Mouse (Mus musculus): ENCODE results near the gene Lmod2. TPM values are rescaled to one million over a fixed set of nuclear protein-coding genes. Genes with fewer than 3 reads are reported as not detected.

Lmod2 gene
- total RNA-seq, 2 experiments from 2014 or later: 11.5 to 17.4 TPM

GRCm38 (mm10) chr6:24602351-24602750 lies 4.8 kb downstream of the Lmod2 start:
- no peak for DNase-seq

GRCm38 (mm10) chr6:24602993-24603392 lies 5.4 kb downstream of the Lmod2 start:
- DNase-seq: no peak

DNA sequence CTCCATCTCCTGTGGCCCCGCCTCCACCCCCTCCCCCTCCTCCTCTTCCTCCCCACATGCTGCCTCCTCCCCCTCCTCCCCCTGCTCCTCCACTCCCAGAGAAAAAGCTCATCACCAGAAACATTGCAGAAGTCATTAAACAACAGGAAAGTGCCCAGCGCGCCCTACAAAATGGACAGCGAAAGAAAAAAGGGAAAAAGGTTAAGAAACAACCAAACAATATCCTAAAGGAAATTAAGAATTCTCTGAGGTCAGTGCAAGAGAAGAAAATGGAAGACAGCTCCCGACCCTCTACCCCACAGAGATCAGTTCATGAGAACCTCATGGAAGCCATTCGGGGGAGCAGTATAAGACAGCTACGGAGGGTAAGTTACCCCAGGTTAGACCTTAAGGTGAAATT lies 6.7 kb downstream of the Lmod2 start:
- no peak for DNase-seq

DNA sequence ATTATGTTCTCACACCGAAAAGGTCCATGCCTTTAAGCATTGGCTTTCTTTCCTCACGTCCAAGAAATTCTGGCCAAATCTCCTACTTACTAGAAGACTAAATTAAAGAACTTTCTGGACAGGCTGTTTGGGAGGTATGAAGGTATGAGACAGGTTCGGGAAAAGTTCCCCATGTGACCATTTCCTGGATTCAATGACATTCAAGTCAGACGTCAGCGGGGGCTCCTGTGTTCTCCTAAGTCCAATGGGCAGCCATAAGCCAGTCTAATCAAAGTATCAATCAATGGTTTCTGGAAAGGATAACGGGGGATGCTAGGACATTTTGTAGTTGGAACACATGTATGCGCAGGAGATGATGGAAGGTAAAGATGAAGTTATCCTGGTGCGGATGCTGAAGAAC lies 8.1 kb downstream of the Lmod2 start:
- no peak for DNase-seq

DNA sequence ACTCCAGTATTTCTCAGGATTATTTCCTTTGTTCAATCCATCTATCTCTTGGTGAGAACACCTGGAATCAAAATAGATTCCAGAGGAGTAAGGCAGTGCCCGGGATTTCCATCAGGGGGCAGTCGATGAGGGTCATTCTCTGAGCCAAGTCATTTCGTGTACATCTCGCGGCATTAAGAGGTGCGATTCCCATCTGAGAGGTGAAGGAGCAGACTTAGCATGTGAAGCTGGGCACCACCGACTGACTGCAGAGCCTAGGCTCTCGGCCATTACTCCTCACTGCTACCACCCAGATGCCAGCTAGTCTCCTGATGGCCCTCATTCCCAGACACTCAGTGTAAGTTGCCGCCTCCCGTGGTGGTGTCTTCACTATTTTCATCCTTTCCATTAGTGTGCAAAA lies 8.9 kb downstream of the Lmod2 start:
- no peak for DNase-seq

DNA sequence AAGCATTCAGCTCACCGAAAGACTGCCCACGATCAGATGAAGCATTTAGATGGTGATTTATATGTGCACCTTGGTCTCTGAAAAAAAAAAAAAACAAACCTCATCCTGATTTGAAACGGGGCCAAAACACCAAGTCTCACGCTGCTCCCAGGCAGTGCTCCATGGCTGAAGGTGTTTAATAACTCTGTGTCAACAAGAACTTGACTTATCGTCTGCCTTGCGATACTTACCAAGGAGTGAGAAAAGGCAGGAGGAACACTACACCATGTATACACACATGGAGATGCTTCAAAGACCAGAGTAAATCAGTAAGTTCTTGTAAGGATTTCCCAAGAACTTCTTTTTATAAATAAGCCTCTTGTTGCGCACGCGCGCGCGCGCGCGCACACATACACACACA lies 10.0 kb downstream of the Lmod2 start:
- DNase-seq: no peak

DNA sequence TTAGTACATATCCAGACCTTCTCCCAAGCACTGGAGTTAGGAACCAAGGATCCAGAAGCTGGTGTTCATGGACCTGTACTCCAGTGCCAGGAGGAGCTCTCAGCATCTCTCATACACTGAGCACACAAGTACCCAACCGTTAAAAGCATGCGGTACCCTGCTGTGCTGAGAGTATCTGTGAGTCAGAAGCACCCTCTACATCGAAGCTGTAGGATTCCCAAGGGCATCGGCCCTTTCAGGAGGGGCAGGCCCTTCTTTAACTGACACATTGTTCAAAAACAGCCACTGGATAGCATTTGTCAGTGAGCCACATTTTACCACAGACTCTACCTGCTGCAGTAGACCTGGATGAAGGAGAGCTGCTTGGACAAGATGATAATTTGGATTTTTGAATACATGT lies 10.6 kb downstream of the Lmod2 start:
- DNase-seq: no peak

DNA sequence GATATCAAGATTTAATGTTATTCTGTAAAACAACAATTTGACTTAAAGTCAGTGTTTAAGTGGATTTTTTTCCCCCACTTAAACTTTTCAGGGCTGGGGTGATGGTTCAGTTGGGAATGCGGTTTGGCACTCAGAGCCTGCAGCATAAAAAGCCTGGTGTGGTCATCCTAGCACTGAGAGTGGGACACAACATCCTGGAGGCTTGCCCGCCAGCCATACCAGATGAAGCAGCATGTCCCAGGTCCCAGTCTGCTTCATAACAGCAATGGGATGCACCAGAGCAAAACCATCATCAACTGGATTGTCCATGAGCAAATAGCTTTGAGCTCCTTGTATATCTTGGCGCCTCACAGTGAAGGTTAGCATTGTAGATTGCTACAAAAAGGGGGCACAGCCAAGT lies 11.1 kb downstream of the Lmod2 start:
- DNase-seq: no peak

DNA sequence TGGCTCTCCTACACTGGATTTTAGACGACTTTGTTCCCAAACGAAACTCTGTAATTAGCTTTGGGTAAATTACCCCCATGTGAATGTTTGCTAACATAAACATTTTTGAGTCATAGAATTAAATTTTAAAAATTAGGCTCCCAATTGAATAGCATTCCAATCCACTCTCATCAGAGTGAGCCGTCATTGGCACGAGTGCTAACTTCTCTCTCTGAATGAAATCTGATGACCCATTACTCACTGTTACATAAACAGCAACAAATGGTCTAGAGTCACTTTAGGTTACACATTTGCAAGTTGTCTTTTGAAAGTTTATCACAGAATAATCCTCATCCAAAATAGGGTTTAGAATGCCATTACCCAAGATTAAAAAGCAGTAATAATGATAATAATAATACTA lies 12.0 kb downstream of the Lmod2 start:
- DNase-seq: no peak

GRCm38 (mm10) chr6:24610358-24610757 lies 12.8 kb downstream of the Lmod2 start:
- no peak for DNase-seq

GRCm38 (mm10) chr6:24612074-24612755 lies 14.7 kb downstream of the Lmod2 start:
- DNase-seq: no peak

DNA sequence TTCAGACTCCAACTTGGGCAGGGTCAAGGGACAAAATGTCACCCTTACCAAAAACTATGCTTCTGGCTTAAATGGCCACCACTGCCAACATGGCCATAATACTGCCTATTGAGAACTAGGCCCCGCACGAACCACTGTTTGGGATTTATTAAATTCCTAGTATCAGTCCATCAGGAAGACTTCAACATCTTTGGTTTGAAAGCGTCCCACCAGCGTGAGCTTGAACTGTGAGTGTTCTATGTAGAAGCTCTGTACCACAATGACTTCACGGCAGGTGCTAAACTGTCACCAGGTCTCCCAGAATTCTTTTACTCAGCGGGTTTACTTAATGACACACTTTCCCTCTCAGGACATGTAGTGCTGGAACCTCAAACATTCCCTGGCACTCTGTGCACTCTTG lies 15.8 kb downstream of the Lmod2 start:
- no peak for DNase-seq

DNA sequence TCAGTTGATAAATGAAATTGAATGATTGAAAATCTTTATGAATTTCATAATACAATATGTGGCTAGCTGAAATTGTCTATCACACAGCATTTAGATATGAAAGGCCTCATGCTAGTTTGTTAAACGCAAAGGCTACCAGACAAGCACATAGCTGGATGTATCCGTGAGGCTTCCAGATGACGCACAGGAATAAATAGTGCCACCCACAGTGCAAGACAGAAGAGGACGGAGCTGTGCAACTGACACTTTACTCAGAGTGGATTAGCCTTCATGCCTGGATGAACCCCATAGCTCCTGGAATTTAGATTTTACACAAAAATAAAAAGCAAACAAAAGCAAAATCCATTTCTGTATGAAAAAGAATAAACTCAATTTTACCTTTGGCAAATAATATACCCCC lies 16.4 kb downstream of the Lmod2 start:
- DNase-seq: no peak

DNA sequence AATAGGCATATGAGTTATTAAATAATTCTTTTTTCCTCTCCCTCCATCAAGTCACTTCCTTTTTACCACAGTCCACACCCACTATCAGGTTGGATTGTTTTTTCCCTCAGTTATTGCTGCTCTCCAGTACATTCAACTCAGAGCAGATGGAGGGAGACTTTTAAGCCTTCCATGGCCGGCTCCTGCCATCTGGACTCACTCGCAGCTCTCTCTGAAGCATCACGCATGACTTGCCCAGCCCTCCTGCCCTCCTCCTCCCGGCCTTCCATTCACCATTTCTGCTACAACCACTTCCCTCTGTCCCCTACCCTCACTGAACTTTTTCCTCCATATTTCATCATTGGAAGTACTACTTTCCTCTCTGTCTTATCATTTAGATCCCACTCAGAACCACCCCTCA lies 19.2 kb downstream of the Lmod2 start:
- no peak for DNase-seq

DNA sequence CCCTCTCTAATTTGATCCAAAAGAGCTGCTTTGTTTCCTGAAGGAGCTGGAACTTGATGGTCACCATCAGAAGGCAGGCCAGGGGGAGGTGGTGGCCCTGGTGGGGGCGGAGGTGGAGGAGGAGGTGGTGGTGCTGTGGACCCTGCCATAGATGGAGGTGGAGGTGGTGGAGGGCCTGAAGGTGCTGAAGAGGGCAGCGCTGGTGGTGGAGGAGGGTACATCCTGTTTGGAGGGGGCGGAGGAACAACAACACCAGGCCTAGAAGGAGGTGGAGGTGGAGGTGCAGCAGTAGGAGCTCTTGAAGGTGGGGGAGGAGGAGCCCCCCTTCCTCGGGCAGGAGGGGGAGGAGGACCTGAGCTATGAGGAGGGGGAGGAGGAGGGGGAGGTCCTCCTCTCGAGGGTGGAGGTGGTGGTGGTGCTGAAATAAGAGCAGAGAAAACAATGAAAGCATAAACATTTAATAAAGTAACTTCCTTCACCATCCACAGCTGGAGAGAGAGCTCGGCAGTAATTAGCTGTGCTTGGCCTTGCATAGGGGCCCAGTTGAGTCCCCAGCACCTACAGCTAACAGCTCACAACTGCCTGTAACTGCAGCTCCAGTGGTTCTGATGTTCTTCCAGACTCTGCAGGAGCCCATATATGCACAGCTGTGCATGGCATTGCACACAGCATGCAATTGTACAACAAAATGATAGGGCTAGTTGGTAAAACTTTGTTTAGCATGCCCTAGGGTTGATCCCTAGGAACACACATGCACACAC lies 21.9 kb downstream of the Lmod2 start:
- DNase-seq: no peak

DNA sequence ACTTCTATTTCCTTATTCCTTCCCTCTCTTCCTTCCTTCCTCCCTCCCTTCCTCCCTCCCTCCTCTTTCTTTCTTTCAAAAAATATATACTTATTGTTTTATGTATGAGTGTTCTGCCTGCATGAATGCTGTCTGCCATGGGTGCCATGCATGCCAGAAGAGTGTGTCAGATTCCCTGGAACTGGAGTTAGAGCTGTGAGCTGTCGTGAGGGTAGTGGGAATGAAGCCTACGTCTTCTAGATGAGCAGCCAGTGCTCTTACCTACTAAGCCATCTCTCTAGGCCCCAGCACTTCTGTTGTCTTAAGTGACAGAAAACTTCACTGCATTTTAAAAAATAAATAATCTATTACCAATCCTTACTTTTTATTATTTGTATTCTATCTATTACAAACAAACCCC lies 23.4 kb downstream of the Lmod2 start:
- no peak for DNase-seq

GRCm38 (mm10) chr6:24622098-24622497 lies 24.5 kb downstream of the Lmod2 start:
- DNase-seq: no peak

- DNase-seq: peak; percentile 69
Observed at GRCm38 (mm10) chr6:24627586-24628030, 30.0 kb downstream of the Lmod2 start.

- no peak for DNase-seq
Observed at GRCm38 (mm10) chr6:24628499-24628898, 30.9 kb downstream of the Lmod2 start.

GRCm38 (mm10) chr6:24632061-24632460 lies 34.5 kb downstream of the Lmod2 start:
- peak; percentile 35 for DNase-seq

DNA sequence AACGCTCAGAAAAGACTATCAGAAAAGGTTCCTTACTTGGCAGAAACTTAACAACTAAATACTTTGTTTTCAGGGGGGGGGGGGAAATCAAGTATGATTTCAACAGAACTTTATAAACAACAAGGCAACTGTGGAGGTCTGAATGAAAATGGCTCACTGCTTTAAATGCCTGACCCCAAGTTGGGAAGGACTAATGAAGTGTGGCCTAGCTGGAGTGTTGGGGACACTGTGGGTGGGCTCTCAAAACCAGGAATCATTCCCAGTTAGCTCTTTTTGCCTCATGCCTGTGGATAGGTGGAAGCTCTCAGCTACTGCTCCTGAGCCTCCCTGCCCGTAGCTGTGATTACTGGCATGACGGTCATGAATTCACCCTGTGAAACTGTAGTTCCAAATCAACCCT lies 36.5 kb downstream of the Lmod2 start:
- no peak for DNase-seq

DNA sequence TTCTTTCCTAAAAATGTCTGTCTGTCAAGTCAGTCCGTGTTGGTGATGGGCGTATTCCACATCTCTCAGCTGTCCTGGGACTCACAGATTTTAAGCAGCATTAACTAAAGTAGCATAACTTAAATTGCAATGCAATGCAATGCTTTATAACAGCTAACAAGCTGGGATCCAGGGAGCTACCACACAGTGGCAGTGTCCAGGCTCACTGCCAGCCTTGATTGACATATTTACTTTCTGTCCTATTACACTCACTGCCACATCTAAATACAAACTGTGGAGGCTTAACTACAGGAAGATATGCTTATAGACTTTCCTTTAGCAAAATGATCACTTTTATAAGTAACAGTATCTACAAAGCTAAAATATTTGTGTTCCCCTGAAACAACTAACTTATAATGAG lies 38.3 kb downstream of the Lmod2 start:
- DNase-seq: peak; percentile 32

DNA sequence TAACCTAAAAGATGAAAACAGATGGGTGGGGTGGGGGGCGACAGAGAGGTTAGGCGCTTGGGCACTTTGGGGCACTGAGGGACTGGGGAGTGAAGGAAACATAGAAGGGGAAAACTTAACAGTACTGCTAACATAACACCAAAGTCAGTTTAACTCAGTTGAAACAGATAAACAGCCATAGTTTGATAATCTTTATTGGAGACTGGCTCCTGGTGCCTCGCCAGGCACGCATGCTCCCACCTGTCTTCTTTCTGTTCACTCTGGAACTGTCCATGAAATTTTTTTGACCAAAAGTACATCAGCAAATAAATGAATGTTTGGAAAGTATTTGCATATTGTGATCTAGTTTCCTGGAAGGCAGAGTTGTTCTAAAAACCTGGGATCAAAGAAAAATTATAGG lies 43.7 kb downstream of the Lmod2 start:
- no peak for DNase-seq

GRCm38 (mm10) chr6:24642161-24642560 lies 44.6 kb downstream of the Lmod2 start:
- DNase-seq: no peak
